Mouse (Mus musculus): ENCODE measurements around the gene Kmt5a.

GRCm38 (mm10) chr5:124418903-124419302 lies 20.8 kb upstream of the Kmt5a start:
- TF ChIP-seq TAL1 (IDR thresholded peaks at IDR 0.05; ENCODE audit: low read length) (no peak), GATA1 (IDR thresholded peaks at IDR 0.05; ENCODE audit: low read length) (peak; percentile 2; the same call in 1 of the 2 replicates)
